ENCODE assay signal across 8 mouse cellular contexts in the genomic region with DNA sequence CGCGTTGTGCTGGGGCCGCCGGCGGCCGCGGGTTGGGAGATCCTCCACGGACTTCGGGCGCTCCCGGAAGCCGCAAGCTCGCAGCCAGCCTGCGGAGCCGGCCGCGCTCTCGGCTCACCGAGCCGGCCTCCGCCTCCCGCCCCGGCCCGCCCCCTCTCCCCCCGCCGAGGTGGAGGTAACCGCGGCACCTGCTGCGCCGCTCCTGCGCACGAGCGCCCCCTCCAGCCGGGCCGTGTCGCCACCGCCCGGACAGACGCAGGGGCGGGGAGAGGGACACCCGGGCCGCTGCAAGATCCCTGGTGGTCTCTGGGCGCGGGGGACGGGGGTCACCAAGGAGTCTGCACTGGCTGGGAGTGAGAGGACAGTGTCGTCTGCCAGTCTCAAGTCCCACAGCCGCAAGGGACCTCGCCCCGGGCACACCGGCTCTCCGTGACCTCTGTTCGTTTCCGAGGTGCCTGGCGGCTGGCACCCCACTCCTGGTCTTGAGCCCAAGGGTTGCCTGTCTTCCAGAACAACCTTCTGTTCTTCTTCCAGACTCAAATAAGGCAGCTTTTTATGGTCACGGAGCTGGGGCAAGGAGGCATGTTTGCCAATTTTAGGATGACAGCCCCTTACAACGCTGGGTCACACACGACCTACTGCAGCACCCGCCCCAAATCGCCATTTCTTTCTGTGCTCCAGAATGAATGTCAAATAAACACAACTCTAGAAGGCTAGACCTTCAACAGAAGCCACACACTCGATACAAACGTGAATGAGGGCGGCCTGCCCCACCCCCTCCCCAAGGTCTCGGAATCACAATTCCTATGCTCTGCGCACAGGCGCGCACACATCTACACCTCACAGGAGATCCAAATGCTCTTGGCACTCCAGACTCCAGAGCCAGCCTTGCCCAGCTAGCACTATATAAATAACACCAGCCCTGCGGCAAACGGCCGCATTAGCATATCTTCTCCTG. TPM values are rescaled to one million over a fixed set of nuclear protein-coding genes. Genes with fewer than 3 reads are reported as not detected.
DNase-seq lines count a peak whose midpoint lies in the region; ATAC-seq and TF ChIP-seq lines count a peak whose summit lies in the region.

Slc22a23 (minus strand) TSS at position 55 of the 958 bp plus-strand sequence.

- no peaks in the 10 kb centered on the region for H3K79me2 ChIP-seq in CH12.LX (replicated peaks; ENCODE audit: control insufficient read depth, extremely low read depth, insufficient read depth, poor library complexity, severe bottlenecking)

- H3K4me1 ChIP-seq in CH12.LX (ENCODE audit: control insufficient read depth in 1 of 2, insufficient read depth in 2 of 2), result peaks cover 5 to 10% of the 10 kb centered on the region in 2 experiments
- peaks cover 44% of the 10 kb centered on the region for H3K4me1 ChIP-seq in forebrain, embryonic 12.5 days
- peaks cover 17% of the 10 kb centered on the region for H3K4me1 ChIP-seq in heart, embryonic 16.5 days (ENCODE audit: control insufficient read depth, insufficient read depth, low read length)
- peaks cover 10% of the 10 kb centered on the region for H3K4me1 ChIP-seq in thymus, adult 2 months (replicated peaks; ENCODE audit: control insufficient read depth, insufficient read depth, low read length)

- TF ChIP-seq POLR2A in CH12.LX (IDR thresholded peaks at IDR 0.05; ENCODE audit: low read depth, low read length), result no peak; the same call in 1 of the 2 replicates
- no peak for TF ChIP-seq POLR2A in thymus, adult 2 months (IDR thresholded peaks at IDR 0.05; ENCODE audit: control insufficient read depth, extremely low read depth, insufficient read depth, low read length, poor library complexity)

- in situ Hi-C loops in CH12.LX (cut with MboI; ENCODE audit: low pct_ligation_motif_present, low pct_unique_long_range_greater_than_20kb, low sequenced_read_pairs), result no loop called here

- peak in 1 of 2 experiments; percentile 62; a peak in 2 of 4 replicates for TF ChIP-seq CTCF in CH12.LX (conservative IDR thresholded peaks at IDR 0.05 in 1 of 2, IDR thresholded peaks at IDR 0.05 in 1 of 2; ENCODE audit: low read depth in 2 of 2, low read length in 2 of 2)
- TF ChIP-seq CTCF in thymus, adult 2 months (IDR thresholded peaks at IDR 0.05; ENCODE audit: borderline replicate concordance, control insufficient read depth, extremely low read depth, insufficient read depth, low read length, poor library complexity), result peak; percentile 56; the same call in 1 of the 2 replicates

- H3K4me2 ChIP-seq in CH12.LX (ENCODE audit: insufficient read depth, low read depth, poor library complexity, severe bottlenecking), result peak within 1 kb of the TSS; percentile 85
- peak within 1 kb of the TSS; percentile 92 for H3K4me2 ChIP-seq in forebrain, embryonic 12.5 days
- peak within 1 kb of the TSS; percentile 93 for H3K4me2 ChIP-seq in heart, embryonic 16.5 days (ENCODE audit: low read depth, low read length)

- H3K4me3 ChIP-seq in CH12.LX (replicated peaks in 1 of 3; ENCODE audit: low read depth in 2 of 3, low read length in 2 of 3, poor library complexity in 1 of 3), result peak within 1 kb of the TSS in 2 of 3 experiments; percentile 60 to 64
- H3K4me3 ChIP-seq in forebrain, embryonic 12.5 days (replicated peaks), result peak within 1 kb of the TSS; percentile 94
- peak within 1 kb of the TSS; percentile 84 for H3K4me3 ChIP-seq in heart, embryonic 16.5 days (ENCODE audit: low read length)
- peak within 1 kb of the TSS; percentile 63 for H3K4me3 ChIP-seq in thymus, adult 2 months (ENCODE audit: control insufficient read depth, insufficient read depth, low read length)

- 0 out of 2 replicates have a peak within 1 kb of the TSS, but pooled peaks have one; percentile 27 for H3K9ac ChIP-seq in CH12.LX (ENCODE audit: insufficient read depth, low read depth)
- H3K9ac ChIP-seq in forebrain, embryonic 12.5 days, result peak within 1 kb of the TSS; percentile 98
- H3K9ac ChIP-seq in heart, embryonic 16.5 days (ENCODE audit: low read length), result peak within 1 kb of the TSS; percentile 87

- no peaks in the 10 kb centered on the region for H3K36me3 ChIP-seq in CH12.LX (replicated peaks in 1 of 2; ENCODE audit: control insufficient read depth in 1 of 2, insufficient read depth in 1 of 2, low read length in 1 of 2)
- no peaks in the 10 kb centered on the region for H3K36me3 ChIP-seq in forebrain, embryonic 12.5 days (replicated peaks)
- no peaks in the 10 kb centered on the region for H3K36me3 ChIP-seq in heart, embryonic 16.5 days (ENCODE audit: control insufficient read depth, insufficient read depth)
- no peaks in the 10 kb centered on the region for H3K36me3 ChIP-seq in thymus, adult 2 months (ENCODE audit: control insufficient read depth, insufficient read depth, low read length)

- peak; percentile 51 for DNase-seq in CH12.LX (ENCODE audit: extremely low read depth)
- peak; percentile 82 for DNase-seq in c-Kit-positive CD71-positive TER-119-positive erythroid progenitor cells, embryonic 14.5 days (ENCODE audit: low spot score)
- peak; percentile 75 to 93 for DNase-seq in kidney, postnatal 36 days
- DNase-seq in lung, adult 18-20 months, result peak; percentile 76 to 80
- peak; percentile 31 for DNase-seq in ovary, adult 18-20 months (ENCODE audit: low spot score)
- peak; percentile 79 for DNase-seq in thymus, adult 2 months

- WGBS in forebrain, embryonic 12.5 days, result 3% methylated on average over 59 of the region's 69 CpGs
- WGBS in heart, embryonic 16.5 days, result 1% methylated on average over 50 of the region's 69 CpGs
- 11% methylated on average over 69 of the region's 69 CpGs for WGBS in thymus, adult 2 months

- H3K27me3 ChIP-seq in CH12.LX (replicated peaks), result peaks cover 13% of the 10 kb centered on the region
- peaks cover 6% of the 10 kb centered on the region; the same call in 1 of the 2 replicates for H3K27me3 ChIP-seq in forebrain, embryonic 12.5 days
- H3K27me3 ChIP-seq in heart, embryonic 16.5 days (ENCODE audit: control insufficient read depth, insufficient read depth, low read length), result peaks cover 3% of the 10 kb centered on the region; the same call in 1 of the 2 replicates
- no peaks in the 10 kb centered on the region; the same call in 1 of the 2 replicates for H3K27me3 ChIP-seq in thymus, adult 2 months (ENCODE audit: control insufficient read depth, insufficient read depth, low read length)

- TF ChIP-seq RAD21 in CH12.LX (IDR thresholded peaks at IDR 0.05; ENCODE audit: low read depth, low read length), result peak; percentile 15

- H3K9me3 ChIP-seq in CH12.LX (replicated peaks; ENCODE audit: low read length), result no peaks in the 10 kb centered on the region
- H3K9me3 ChIP-seq in forebrain, embryonic 12.5 days, result no peaks in the 10 kb centered on the region
- H3K9me3 ChIP-seq in heart, embryonic 16.5 days (replicated peaks; ENCODE audit: control insufficient read depth, low read length), result no peaks in the 10 kb centered on the region

- dilution Hi-C loops in CH12.LX (cut with MboI; ENCODE audit: extremely low pct_ligation_motif_present, extremely low pct_unique_long_range_greater_than_20kb, low sequenced_read_pairs), result no loop called here

- TF ChIP-seq EP300 in CH12.LX (IDR thresholded peaks at IDR 0.05; ENCODE audit: low read length), result no peak

- H3K27ac ChIP-seq in CH12.LX (ENCODE audit: insufficient read depth, low read depth), result no peak within 1 kb of the TSS
- peak within 1 kb of the TSS; percentile 72 for H3K27ac ChIP-seq in forebrain, embryonic 12.5 days
- H3K27ac ChIP-seq in heart, embryonic 16.5 days (ENCODE audit: low read length), result peak within 1 kb of the TSS; percentile 82
- H3K27ac ChIP-seq in thymus, adult 2 months (ENCODE audit: control insufficient read depth, insufficient read depth, low read length), result no peak within 1 kb of the TSS

- peak; percentile 85 for ATAC-seq in forebrain, embryonic 12.5 days (ENCODE audit: low FRiP score)
- peak; percentile 80 for ATAC-seq in heart, embryonic 16.5 days (replicated peaks; ENCODE audit: extremely low read depth, insufficient read depth, low FRiP score)

TF ChIP-seq in CH12.LX, 34 proteins besides CTCF, POLR2A, EP300 and RAD21:
- TF ChIP-seq NELFE (IDR thresholded peaks at IDR 0.05; ENCODE audit: low read depth, low read length) (no peak), HCFC1 (IDR thresholded peaks at IDR 0.05; ENCODE audit: low read depth, low read length) (no peak), JUND (conservative IDR thresholded peaks at IDR 0.05; ENCODE audit: low read depth, low read length) (no peak), ZNF384 (IDR thresholded peaks at IDR 0.05; ENCODE audit: low read depth, low read length) (no peak), MYC (IDR thresholded peaks at IDR 0.05; ENCODE audit: low read depth, low read length) (no peak), ELF1 (IDR thresholded peaks at IDR 0.05; ENCODE audit: low read depth, low read length) (0 out of 2 replicates have a peak, but pooled peaks have one; percentile 48), IRF4 (IDR thresholded peaks at IDR 0.05; ENCODE audit: low read depth, low read length) (no peak; the same call in 1 of the 2 replicates), PAX5 (IDR thresholded peaks at IDR 0.05; ENCODE audit: low read length) (no peak), JUN (IDR thresholded peaks at IDR 0.05; ENCODE audit: insufficient read depth, low read depth, low read length) (no peak), MAX (IDR thresholded peaks at IDR 0.05; ENCODE audit: low read length) (no peak), NRF1 (IDR thresholded peaks at IDR 0.05; ENCODE audit: low read depth, low read length) (no peak), SMC3 (IDR thresholded peaks at IDR 0.05; ENCODE audit: low read depth, low read length) (peak; percentile 40), ETS1 (conservative IDR thresholded peaks at IDR 0.05; ENCODE audit: low read depth, low read length) (no peak), CHD1 (IDR thresholded peaks at IDR 0.05; ENCODE audit: low read depth, low read length) (no peak), SIN3A (IDR thresholded peaks at IDR 0.05; ENCODE audit: low read length) (no peak), MXI1 (IDR thresholded peaks at IDR 0.05; ENCODE audit: low read depth, low read length) (no peak), ZKSCAN1 (IDR thresholded peaks at IDR 0.05; ENCODE audit: borderline replicate concordance, low read depth, low read length) (no peak), BHLHE40 (IDR thresholded peaks at IDR 0.05; ENCODE audit: low read depth, low read length) (peak; percentile 25; the same call in 1 of the 2 replicates), E2F4 (IDR thresholded peaks at IDR 0.05; ENCODE audit: insufficient replicate concordance, low read depth, low read length) (no peak)

RNA-seq across cellular contexts. Expression of gene Slc22a23, which starts in this region (rescaled TPM):
- total RNA-seq in CH12.LX (2012; rRNA removed) (0.13 and 0.47 TPM in 2 replicates), CH12.LX (2014; rRNA removed) (0.43 and 0.85 TPM in 2 replicates)
- polyA plus RNA-seq in CH12.LX (2012; ENCODE audit: insufficient read length, low read depth), result 0.50 and 1.3 TPM in 2 replicates
- 16.4 and 19.7 TPM in 2 replicates for polyA plus RNA-seq in forebrain, embryonic 12.5 days (2016; fragmentation: Nextera tagmentation; extraction: Ambion mirVana)
- 2.7 and 3.3 TPM in 2 replicates for polyA plus RNA-seq in heart, embryonic 16.5 days (2015; fragmentation: Nextera tagmentation; extraction: Ambion mirVana)
- polyA plus RNA-seq in thymus, adult 2 months (2012; rRNA removed), result 9.4 and 12.7 TPM in 2 replicates

Comparison
In these comparisons a context has a peak if more than half of its experiments do, and no peak if none do; other contexts are left out.
1. DNase-seq: peak in every context shown above with its lines; median percentile 84 in kidney, postnatal 36 days; 82 in c-Kit-positive CD71-positive TER-119-positive erythroid progenitor cells, embryonic 14.5 days; 79 in thymus, adult 2 months; 78 in lung, adult 18-20 months; 51 in CH12.LX; 31 in ovary, adult 18-20 months.
2. H3K27ac ChIP-seq: peak in forebrain, embryonic 12.5 days (single experiment) and heart, embryonic 16.5 days (single experiment); none in CH12.LX (single experiment) and thymus, adult 2 months (single experiment).
3. H3K9ac ChIP-seq: peak in every context shown above with its lines; median percentile 98 in forebrain, embryonic 12.5 days; 87 in heart, embryonic 16.5 days; 27 in CH12.LX.
4. Peak in every context shown above with its lines, with median percentiles within 50 percentile points of each other: H3K4me2 ChIP-seq and H3K4me3 ChIP-seq.